Mouse (Mus musculus) heart, embryonic 15.5 days (tissue): ENCODE data around the gene Pakap. TPM values are rescaled to one million over a fixed set of nuclear protein-coding genes. Genes with fewer than 3 reads are reported as not detected.

Source experiments
- ATAC-seq: fragments of 200-750 bp; cut with Nextera tagmentation; replicated peaks from 2 replicates; pipeline ENCODE4 v1.8.0; 2017; ENCODE audit warnings: low read depth, moderate TSS enrichment; ENCODE audit not compliant: insufficient number of reproducible peaks, insufficient read depth, low FRiP score
- H3K27ac ChIP-seq: fragments of 300-500 bp; sonication (generic); 2 replicates; pipeline ENCODE4 v1.5.1; 2015; ENCODE audit warnings: mild to moderate bottlenecking, inconsistent platforms
- H3K27me3 ChIP-seq: fragments of 300-500 bp; sonication (generic); 2 replicates; pipeline ENCODE4 v1.6.1; 2015; ENCODE audit warnings: inconsistent platforms
- H3K36me3 ChIP-seq: fragments of 300-500 bp; sonication (generic); 2 replicates; pipeline ENCODE4 v1.6.1; 2015; ENCODE audit warnings: mild to moderate bottlenecking, inconsistent platforms
- H3K4me1 ChIP-seq: fragments of 300-500 bp; sonication (generic); replicated peaks from 2 replicates; pipeline ENCODE4 v1.6.1; 2015; ENCODE audit warnings: inconsistent platforms
- H3K4me2 ChIP-seq: fragments of 300-500 bp; sonication (generic); 2 replicates; pipeline ENCODE4 v1.6.1; 2015; ENCODE audit warnings: inconsistent platforms, mild to moderate bottlenecking, moderate library complexity
- H3K4me3 ChIP-seq: fragments of 300-500 bp; sonication (generic); 2 replicates; pipeline ENCODE4 v1.5.1; 2015; ENCODE audit warnings: mild to moderate bottlenecking, inconsistent platforms
- H3K9ac ChIP-seq: fragments of 300-500 bp; sonication (generic); 2 replicates; pipeline ENCODE4 v1.6.1; 2015; ENCODE audit warnings: mild to moderate bottlenecking, inconsistent platforms
- H3K9me3 ChIP-seq: fragments of 300-500 bp; sonication (generic); replicated peaks from 2 replicates; pipeline ENCODE4 v1.6.1; 2016; ENCODE audit warnings: inconsistent platforms
- WGBS: fragments of 180-500 bp; shearing (Covaris S2); methylation state at CpG from one replicate; pipeline ENCODE4 v1.1.7; 2015; ENCODE audit warnings: mixed read lengths; 5-methylcytosine and 5-hydroxymethylcytosine counted together
- polyA plus RNA-seq: library from polyadenylated mRNA; unstranded; fragments of >200 nt; fragmentation: Nextera tagmentation; extraction: Ambion mirVana; gene quantifications from 2 replicates; pipeline ENCODE4 v1.2.1, GENCODE M21; 2015

Pakap gene
- polyA plus RNA-seq, 1 experiment from 2014 or later = 57.8 TPM

- no peak overlapping the region for H3K9ac ChIP-seq
- H3K27me3 ChIP-seq = no peaks in the 10 kb centered on the region
- H3K9me3 ChIP-seq = no peaks in the 10 kb centered on the region
- WGBS = 79% methylated on average over 12 of the region's 12 CpGs
- no peak overlapping the region for H3K4me3 ChIP-seq
- H3K4me2 ChIP-seq = no peak overlapping the region
- ATAC-seq = no peak
- H3K4me1 ChIP-seq = peaks cover 49% of the 10 kb centered on the region
- H3K36me3 ChIP-seq = peaks cover 9% of the 10 kb centered on the region; the same call in 1 of the 2 replicates
- no peak overlapping the region for H3K27ac ChIP-seq
Measured at GRCm38 (mm10) chr4:57677916-57678315, 109.9 kb downstream of the Pakap start.

- 68% methylated on average over 9 of the region's 9 CpGs for WGBS
- ATAC-seq = no peak
- Histone ChIP-seq H3K4me1 (peaks cover 42% of the 10 kb centered on the region), H3K4me3 (no peak overlapping the region), H3K27me3 (no peaks in the 10 kb centered on the region), H3K9ac (no peak overlapping the region), H3K36me3 (peaks cover 9% of the 10 kb centered on the region; the same call in 1 of the 2 replicates), H3K27ac (no peak overlapping the region), H3K9me3 (no peaks in the 10 kb centered on the region), H3K4me2 (no peak overlapping the region)
Measured at GRCm38 (mm10) chr4:57678991-57679457, 111.0 kb downstream of the Pakap start.

DNA sequence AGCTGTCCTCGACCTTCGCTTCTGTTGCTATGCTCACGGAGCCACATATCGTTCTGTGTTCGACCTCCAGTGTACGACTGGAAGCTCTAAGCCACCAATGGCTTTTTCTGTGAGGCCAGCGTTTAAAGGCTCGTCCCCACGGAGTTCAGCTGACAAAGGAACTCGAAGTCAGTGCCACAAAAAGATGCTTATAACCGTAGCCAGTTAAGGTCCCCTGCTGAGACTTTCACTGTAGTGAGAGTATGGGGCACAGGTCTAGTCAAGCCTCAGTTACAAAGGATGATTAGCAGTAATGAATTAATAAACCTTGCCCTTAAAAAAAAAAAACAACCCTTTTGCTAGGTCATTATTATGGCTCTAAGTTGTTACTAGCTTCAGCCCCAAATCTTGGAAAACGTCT, 112.2 kb downstream of the Pakap start:
- peaks cover 9% of the 10 kb centered on the region; the same call in 1 of the 2 replicates for H3K36me3 ChIP-seq

GRCm38 (mm10) chr4:57681511-57681910, 113.5 kb downstream of the Pakap start:
- Histone ChIP-seq H3K4me1 (peaks cover 34% of the 10 kb centered on the region), H3K4me2 (no peak overlapping the region), H3K9ac (no peak overlapping the region), H3K36me3 (peaks cover 4% of the 10 kb centered on the region; the same call in 1 of the 2 replicates), H3K27me3 (no peaks in the 10 kb centered on the region), H3K4me3 (no peak overlapping the region), H3K9me3 (no peaks in the 10 kb centered on the region), H3K27ac (no peak overlapping the region)
- WGBS = 70% methylated on average over 12 of the region's 12 CpGs
- no peak for ATAC-seq

More for the DNA sequence above, 112.2 kb downstream of the Pakap start:
- H3K4me3 ChIP-seq = no peak overlapping the region
- H3K27ac ChIP-seq = no peak overlapping the region
- no peak overlapping the region for H3K9ac ChIP-seq
- no peaks in the 10 kb centered on the region for H3K9me3 ChIP-seq
- H3K27me3 ChIP-seq = no peaks in the 10 kb centered on the region
- peaks cover 42% of the 10 kb centered on the region for H3K4me1 ChIP-seq
- no peak for ATAC-seq
- WGBS = 88% methylated on average over 12 of the region's 12 CpGs
- H3K4me2 ChIP-seq = no peak overlapping the region

DNA sequence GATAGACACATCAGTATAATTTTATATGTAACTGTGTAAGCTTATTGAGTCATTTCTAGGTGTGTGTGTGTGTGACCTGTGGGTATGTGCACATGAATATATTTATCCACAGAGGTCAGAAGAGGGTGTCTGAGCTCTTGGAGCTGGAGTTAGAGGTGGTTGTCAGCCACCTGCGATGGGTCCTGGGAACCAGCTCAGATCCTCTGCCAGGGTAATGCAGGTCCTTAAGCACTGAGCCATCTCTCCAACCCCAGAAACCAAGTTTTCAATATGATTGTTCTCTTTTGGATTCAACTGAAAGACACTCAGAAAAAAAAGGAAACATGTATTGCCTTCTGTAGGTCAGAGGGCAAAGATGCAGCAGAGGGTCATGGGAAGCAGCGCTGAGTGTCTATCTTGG, 114.4 kb downstream of the Pakap start:
- Histone ChIP-seq H3K27me3 (no peaks in the 10 kb centered on the region), H3K4me1 (peaks cover 39% of the 10 kb centered on the region), H3K36me3 (peaks cover 4% of the 10 kb centered on the region; the same call in 1 of the 2 replicates), H3K4me2 (no peak overlapping the region), H3K4me3 (no peak overlapping the region), H3K9me3 (no peaks in the 10 kb centered on the region), H3K9ac (no peak overlapping the region), H3K27ac (no peak overlapping the region)
- 91% methylated on average over 2 of the region's 2 CpGs for WGBS
- ATAC-seq = no peak

DNA sequence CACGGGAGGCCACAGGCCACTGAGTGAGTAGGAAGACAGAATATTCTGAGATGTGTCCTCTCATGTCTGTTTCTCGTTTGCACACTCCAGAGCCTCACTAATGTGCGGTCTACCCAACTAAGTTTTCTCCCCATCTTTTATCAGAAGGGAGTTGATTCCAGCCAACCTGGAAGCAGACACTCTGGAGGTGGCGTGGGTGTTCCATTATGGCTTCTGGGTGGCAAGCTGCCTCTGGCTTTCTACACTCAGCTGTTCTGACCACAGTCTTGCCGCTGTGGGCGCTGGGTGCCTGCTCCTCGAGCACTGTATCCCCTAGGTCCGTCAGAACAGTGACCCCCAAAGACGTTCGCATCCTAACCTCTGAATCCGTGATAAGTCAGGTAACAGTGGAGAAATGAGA, 115.0 kb downstream of the Pakap start:
- no peak overlapping the region for H3K4me2 ChIP-seq
- no peak overlapping the region for H3K27ac ChIP-seq

DNA sequence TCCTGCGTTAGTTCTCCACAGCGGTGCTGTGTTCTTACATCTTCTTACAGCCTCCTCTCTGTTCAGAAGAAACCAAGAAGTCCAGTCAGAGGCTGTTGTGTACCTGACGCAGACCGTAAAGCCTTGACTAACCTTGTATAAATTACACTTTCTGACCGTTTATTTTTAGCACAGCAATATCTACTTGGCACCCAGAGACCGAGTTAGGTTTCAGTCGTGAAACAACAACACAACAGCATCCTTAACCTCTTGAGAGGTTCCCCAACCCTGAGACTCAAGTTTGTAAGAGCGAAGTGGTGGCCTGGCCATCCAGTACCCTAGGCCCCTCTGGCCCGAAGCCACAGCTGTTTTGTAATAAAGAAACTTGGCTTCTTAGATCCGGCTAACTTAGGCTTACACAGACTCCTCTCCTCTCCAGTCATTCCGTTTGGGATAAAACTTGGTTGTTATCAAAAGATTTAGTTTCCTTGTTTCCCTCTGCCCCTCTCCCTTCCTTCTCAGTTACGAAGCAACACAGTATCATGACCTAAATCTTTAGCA, 116.8 kb downstream of the Pakap start:
- Histone ChIP-seq H3K9ac (no peak overlapping the region), H3K4me3 (no peak overlapping the region), H3K4me2 (no peak overlapping the region), H3K9me3 (no peaks in the 10 kb centered on the region), H3K27ac (peak overlapping the region; percentile 20), H3K36me3 (peaks cover 6% of the 10 kb centered on the region; the same call in 1 of the 2 replicates), H3K4me1 (peaks cover 39% of the 10 kb centered on the region), H3K27me3 (no peaks in the 10 kb centered on the region)
- 48% methylated on average over 12 of the region's 12 CpGs for WGBS
- ATAC-seq = no peak

More for the DNA sequence above, 115.0 kb downstream of the Pakap start:
- Histone ChIP-seq H3K27me3 (no peaks in the 10 kb centered on the region), H3K9me3 (no peaks in the 10 kb centered on the region), H3K4me1 (peaks cover 39% of the 10 kb centered on the region), H3K9ac (no peak overlapping the region), H3K36me3 (peaks cover 4% of the 10 kb centered on the region; the same call in 1 of the 2 replicates), H3K4me3 (no peak overlapping the region)
- WGBS = 79% methylated on average over 11 of the region's 11 CpGs
- ATAC-seq = no peak

DNA sequence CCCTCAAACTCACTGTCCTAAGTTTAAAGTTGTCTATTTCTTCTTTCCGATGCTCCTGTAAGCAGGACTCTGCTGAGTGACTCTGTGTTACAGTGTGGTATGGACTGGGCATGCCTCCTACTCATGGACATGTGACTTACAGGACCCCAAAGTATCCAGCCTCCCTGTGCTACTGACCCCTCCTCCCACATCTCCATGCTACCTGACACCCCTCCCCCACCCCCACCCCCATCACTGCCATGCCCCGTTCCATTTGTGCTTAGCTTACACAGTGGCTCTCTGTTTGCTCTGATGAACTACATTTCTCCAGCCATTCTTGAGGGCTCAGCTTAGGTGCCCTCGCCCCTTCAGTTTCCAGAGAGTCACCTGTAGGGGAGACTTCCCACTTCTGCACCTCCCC, 118.8 kb downstream of the Pakap start:
- Histone ChIP-seq H3K4me1 (peaks cover 34% of the 10 kb centered on the region), H3K4me3 (no peak overlapping the region), H3K36me3 (peaks cover 19% of the 10 kb centered on the region; the same call in 1 of the 2 replicates), H3K27ac (no peak overlapping the region), H3K27me3 (no peaks in the 10 kb centered on the region), H3K4me2 (no peak overlapping the region), H3K9me3 (no peaks in the 10 kb centered on the region), H3K9ac (no peak overlapping the region)
- 72% methylated on average over 3 of the region's 3 CpGs for WGBS
- ATAC-seq = no peak

GRCm38 (mm10) chr4:57687583-57687982, 119.6 kb downstream of the Pakap start:
- no peak for ATAC-seq
- H3K9ac ChIP-seq = no peak overlapping the region
- 77% methylated on average over 3 of the region's 3 CpGs for WGBS

DNA sequence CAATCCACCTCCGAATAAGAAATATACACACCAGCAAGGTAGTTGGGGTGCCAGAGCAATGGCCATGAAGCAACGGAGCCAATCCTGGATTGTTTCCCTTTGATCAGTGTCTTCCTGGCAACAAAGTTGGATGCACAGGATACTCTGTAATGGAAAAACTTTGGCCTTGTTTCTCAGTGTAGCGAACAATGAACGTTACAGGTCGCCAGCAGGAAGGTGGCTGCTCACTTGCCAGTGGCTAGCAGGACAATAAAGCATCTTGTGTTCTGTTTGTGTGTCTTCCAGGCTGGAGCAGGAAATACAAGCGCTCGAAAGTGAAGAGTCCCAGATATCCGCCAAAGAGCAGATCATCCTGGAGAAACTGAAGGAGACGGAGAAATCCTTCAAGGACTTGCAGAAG, 120.2 kb downstream of the Pakap start:
- H3K27me3 ChIP-seq = no peaks in the 10 kb centered on the region
- peaks cover 20% of the 10 kb centered on the region; the same call in 1 of the 2 replicates for H3K36me3 ChIP-seq
- H3K4me3 ChIP-seq = no peak overlapping the region
- H3K9ac ChIP-seq = no peak overlapping the region
- 69% methylated on average over 9 of the region's 9 CpGs for WGBS
- no peaks in the 10 kb centered on the region for H3K9me3 ChIP-seq
- no peak overlapping the region for H3K27ac ChIP-seq
- no peak for ATAC-seq
- H3K4me1 ChIP-seq = peaks cover 22% of the 10 kb centered on the region
- no peak overlapping the region for H3K4me2 ChIP-seq

More at GRCm38 (mm10) chr4:57687583-57687982, 119.6 kb downstream of the Pakap start:
- H3K27me3 ChIP-seq = no peaks in the 10 kb centered on the region
- peaks cover 27% of the 10 kb centered on the region for H3K4me1 ChIP-seq
- peaks cover 19% of the 10 kb centered on the region; the same call in 1 of the 2 replicates for H3K36me3 ChIP-seq
- no peaks in the 10 kb centered on the region for H3K9me3 ChIP-seq
- H3K4me3 ChIP-seq = no peak overlapping the region
- H3K27ac ChIP-seq = no peak overlapping the region
- no peak overlapping the region for H3K4me2 ChIP-seq

- WGBS = 68% methylated on average over 6 of the region's 6 CpGs
- H3K36me3 ChIP-seq = peaks cover 34% of the 10 kb centered on the region; the same call in 1 of the 2 replicates
- no peak overlapping the region for H3K4me3 ChIP-seq
- H3K9me3 ChIP-seq = no peaks in the 10 kb centered on the region
- H3K4me2 ChIP-seq = no peak overlapping the region
- H3K27ac ChIP-seq = no peak overlapping the region
- ATAC-seq = no peak
- H3K9ac ChIP-seq = no peak overlapping the region
- no peaks in the 10 kb centered on the region for H3K27me3 ChIP-seq
- peaks cover 10% of the 10 kb centered on the region for H3K4me1 ChIP-seq
Measured at GRCm38 (mm10) chr4:57690001-57690400, 122.0 kb downstream of the Pakap start.

GRCm38 (mm10) chr4:57690805-57691204, 122.8 kb downstream of the Pakap start:
- ATAC-seq = no peak
- no peak overlapping the region for H3K4me3 ChIP-seq
- no peak overlapping the region for H3K27ac ChIP-seq
- H3K27me3 ChIP-seq = no peaks in the 10 kb centered on the region
- H3K36me3 ChIP-seq = peaks cover 39% of the 10 kb centered on the region; the same call in 1 of the 2 replicates
- 65% methylated on average over 1 of the region's 1 CpGs for WGBS
- H3K9ac ChIP-seq = no peak overlapping the region
- no peak overlapping the region for H3K4me2 ChIP-seq
- 0 out of 2 replicates have a peak, but pooled peaks cover 6% of the 10 kb centered on the region for H3K4me1 ChIP-seq
- H3K9me3 ChIP-seq = no peaks in the 10 kb centered on the region
